Mouse (Mus musculus): Measurements from ENCODE around the gene St6gal1.
A peak's percentile ranks its signal among the peaks of the same experiment; 100 is the strongest.
"Not testable (repeated sequence)": the region's sequence is repeated elsewhere in the genome, so short reads cannot be mapped to it uniquely, and the experiment has no call there.

St6gal1 gene

GRCm38 (mm10) chr16:23224671-23225068 is at the start of gene St6gal1:
Gene St6gal1, plus strand, starts transcription at chr16:23224740.
- DNase-seq (ENCODE audit: low spot score) = peak; percentile 82

DNA sequence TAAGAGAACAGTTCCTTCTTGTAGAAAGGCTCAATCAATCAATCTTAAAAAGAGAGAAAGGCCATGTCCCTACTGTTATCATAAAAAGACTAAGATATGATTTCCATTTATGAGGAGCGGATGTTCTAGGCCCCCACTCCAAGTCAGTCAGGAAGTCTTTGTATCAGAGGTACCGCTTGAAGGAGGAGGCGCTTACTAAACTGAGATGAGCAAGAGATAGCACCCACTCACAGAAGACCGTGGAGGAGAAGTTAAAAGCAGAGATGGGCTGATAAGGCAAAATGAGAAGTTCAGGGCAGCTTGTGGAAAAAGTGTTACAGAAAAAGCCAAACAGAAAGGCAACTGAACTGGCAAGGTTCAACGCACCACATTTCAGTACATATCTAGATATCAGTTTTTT is 49.7 kb upstream of the St6gal1 start:
- no peak for DNase-seq (ENCODE audit: low spot score)

DNA sequence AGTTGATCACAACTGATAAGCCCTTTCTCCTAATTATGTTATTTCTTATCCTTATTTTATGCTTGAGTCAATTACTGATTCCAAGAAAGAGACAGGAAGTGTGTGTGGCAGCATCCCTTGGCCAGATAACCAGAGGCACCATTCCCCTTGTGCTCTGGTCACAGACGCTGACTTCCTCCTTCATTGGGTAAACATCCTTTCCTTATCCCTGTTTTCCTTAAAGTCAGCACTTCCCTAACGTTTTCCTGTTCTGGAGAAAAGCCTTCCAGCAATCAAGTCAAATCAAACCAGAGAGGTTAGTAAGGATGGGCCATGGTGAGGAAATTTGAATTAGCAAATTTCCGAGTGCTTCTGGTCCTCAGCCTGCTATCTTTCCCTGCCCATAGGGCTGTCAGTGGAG is 48.6 kb upstream of the St6gal1 start:
- DNase-seq (ENCODE audit: low spot score) = no peak

DNA sequence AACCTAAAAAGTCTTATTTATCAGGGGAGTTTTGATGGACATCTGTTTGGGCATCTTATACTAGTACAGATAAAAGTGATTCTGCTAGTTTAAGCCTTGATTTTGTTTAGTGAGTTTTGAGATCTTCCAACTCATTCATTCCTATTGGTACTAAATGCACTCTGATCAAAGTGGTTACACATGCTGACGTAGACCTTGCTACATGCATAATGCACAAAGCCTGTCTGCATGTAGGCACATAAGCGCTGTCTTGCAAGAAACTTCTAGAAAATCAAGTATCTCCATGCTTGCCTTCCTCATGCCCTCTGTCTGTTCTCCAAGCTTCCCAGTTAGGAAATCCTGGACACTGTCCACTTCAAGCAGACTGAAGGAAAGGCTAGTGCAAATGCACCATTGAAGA is 46.7 kb upstream of the St6gal1 start:
- DNase-seq (ENCODE audit: low spot score) = no peak

DNA sequence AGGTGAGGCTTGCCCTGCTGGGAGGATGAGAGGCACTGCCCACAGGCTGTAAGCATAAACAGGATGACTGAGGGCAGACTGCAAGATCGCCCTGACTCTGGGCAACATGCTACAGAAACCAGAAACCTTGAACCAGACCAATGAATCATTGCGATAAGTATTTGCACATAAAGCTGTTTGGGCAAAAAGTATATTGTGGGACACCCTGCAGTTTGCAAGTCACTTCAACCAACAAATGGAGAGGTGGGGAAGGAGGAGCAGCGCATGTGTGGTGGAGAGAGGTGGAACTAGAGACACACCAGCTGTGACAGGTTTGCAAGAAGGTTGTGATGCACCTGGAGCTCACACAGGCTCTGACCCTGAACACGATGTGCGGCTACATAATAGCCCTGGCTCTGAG is 45.7 kb upstream of the St6gal1 start:
- DNase-seq (ENCODE audit: low spot score) = no peak

- not testable (repeated sequence) for DNase-seq (ENCODE audit: low spot score)
These were observed 45.1 kb upstream of the St6gal1 start for GRCm38 (mm10) chr16:23179436-23179835.

DNA sequence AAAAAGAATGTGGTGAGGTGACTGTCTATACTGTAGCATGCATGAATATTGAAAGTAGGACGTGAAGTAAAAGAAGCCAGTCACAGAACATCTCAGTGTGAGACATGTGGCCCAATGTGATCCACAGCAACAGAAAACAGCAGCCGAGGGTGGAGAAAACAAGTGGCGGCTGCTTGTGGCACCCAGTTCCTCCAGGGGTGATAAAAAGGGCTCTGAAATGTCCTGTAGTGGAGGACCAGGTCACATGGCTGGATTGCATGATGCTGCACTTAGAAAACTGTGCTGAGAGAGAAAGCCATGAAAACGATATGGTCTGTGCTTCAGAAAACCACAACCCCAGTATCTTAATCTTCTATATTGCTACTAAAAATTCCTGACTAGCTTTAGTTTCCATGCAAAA is 43.5 kb upstream of the St6gal1 start:
- no peak for DNase-seq (ENCODE audit: low spot score)

GRCm38 (mm10) chr16:23181487-23181886 is 43.1 kb upstream of the St6gal1 start:
- no peak for DNase-seq (ENCODE audit: low spot score)

GRCm38 (mm10) chr16:23181942-23182597 is 42.5 kb upstream of the St6gal1 start:
- no peak for DNase-seq (ENCODE audit: low spot score)

GRCm38 (mm10) chr16:23185824-23186223 is 38.7 kb upstream of the St6gal1 start:
- DNase-seq (ENCODE audit: low spot score) = no peak

DNA sequence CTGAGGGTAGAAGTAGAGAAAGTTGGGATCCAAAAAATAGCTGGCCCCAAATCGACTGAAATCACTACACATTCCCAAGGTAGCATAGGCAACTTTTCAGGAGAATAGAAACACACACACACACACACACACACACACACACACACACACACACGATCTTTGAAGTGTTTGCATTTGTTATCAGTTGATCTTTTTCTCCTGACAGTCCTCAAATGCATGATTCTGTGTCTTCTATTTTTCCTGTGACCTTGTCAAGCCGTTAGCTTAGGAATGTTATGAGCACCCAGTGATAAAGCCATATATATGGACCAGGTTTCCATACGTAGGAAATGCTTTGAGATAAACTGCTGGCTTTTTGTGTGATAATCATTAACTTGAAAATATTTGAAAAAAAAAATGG is 38.1 kb upstream of the St6gal1 start:
- no peak for DNase-seq (ENCODE audit: low spot score)

DNA sequence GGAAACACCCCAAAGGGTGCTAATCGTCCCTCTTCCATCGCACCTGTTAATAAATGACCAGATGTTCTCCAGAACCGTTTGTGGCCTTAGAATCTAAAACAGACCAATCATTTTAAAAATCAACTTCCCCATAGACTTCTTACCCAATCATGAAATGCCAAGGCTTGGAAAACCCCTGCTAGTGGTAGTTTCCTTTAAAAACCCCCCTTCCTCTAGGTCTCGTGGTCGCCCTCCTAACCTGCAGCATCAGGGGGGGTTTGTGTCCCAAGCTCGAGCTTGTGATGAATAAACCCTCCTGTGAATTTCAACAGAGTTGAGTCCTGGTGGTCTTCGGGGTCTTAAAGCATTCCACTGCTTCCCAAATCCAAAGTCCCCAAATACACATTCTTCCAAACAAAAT is 36.6 kb upstream of the St6gal1 start:
- no peak for DNase-seq (ENCODE audit: low spot score)

DNA sequence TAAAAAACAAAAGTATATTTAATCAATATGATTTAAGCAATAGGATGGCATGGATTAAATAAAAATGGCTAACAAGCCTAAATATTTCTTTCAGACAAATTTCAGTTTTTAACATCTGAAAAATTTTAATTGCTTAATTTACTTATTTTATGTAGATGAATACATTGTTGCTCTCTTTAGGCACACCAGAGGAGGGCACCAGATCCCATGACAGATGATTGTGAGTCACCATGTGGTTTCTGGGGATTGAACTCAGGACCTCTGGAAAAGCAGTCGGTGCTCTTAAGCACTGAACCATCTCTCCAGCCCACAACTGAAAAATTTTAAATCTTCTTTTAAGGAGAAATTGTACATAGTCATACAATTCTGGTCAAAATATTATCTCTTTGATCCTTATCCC is 34.9 kb upstream of the St6gal1 start:
- DNase-seq (ENCODE audit: low spot score) = no peak

GRCm38 (mm10) chr16:23191560-23192242 is 32.8 kb upstream of the St6gal1 start:
- no peak for DNase-seq (ENCODE audit: low spot score)

- DNase-seq (ENCODE audit: low spot score) = no peak
These were observed 28.9 kb upstream of the St6gal1 start for GRCm38 (mm10) chr16:23195618-23196017.

- DNase-seq (ENCODE audit: low spot score) = no peak
These were observed 28.2 kb upstream of the St6gal1 start for GRCm38 (mm10) chr16:23196296-23196695.

DNA sequence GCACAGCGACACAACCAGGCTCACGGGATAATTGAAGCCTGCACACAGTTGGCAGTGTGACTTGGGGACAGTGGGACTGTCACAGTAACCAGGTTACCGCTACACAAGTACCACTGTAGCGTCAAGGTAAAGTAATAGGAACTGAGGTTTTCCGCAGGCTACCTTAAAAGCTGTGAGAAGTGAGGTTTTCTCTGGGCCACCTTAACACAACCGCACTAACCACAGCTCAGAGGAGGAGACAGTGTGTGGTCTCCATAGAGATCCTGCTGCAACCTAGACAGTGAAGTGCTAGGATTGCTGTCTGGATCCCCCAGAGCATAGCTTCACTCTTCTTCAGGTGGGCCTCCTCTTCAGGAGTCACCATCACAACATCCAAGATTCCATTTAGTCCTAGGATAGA is 27.7 kb upstream of the St6gal1 start:
- DNase-seq (ENCODE audit: low spot score) = no peak

- DNase-seq (ENCODE audit: low spot score) = no peak
These were observed 23.0 kb upstream of the St6gal1 start for GRCm38 (mm10) chr16:23201498-23201897.

- DNase-seq (ENCODE audit: low spot score) = no peak
These were observed 10.2 kb upstream of the St6gal1 start for GRCm38 (mm10) chr16:23214314-23214713.

DNA sequence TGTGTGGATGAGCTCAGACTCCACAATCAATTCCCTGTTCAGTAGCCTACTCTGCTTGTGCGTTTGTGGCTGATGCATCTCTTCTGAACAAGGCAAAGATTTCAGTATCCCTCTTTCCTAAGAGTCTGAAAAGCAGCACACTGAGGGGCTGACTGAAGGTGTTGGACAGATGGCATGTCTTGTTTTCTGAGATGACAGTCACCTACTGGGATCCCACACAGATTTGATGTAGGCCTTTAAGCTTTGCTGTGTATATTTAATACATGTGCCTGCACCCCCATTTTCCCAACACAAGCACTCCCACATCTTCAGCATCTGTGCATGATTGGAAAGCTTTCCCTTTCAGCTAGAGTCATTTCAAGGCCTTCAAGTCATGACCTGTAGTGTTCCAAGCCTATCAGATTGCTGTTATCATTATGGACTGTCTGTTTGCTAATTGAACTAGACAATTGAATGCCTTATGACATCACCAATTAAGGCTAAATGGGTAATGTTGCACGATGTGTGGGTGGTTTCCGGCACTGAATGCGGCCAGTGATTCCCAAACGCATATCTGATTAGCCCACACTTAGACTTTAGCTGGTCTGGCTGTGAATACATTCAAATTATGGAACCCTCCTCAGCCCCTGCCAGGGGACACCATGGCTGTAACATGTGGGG is 9.2 kb upstream of the St6gal1 start:
- no peak for DNase-seq (ENCODE audit: low spot score)

- no peak for DNase-seq (ENCODE audit: low spot score)
These were observed 8.2 kb upstream of the St6gal1 start for GRCm38 (mm10) chr16:23216366-23216765.

DNA sequence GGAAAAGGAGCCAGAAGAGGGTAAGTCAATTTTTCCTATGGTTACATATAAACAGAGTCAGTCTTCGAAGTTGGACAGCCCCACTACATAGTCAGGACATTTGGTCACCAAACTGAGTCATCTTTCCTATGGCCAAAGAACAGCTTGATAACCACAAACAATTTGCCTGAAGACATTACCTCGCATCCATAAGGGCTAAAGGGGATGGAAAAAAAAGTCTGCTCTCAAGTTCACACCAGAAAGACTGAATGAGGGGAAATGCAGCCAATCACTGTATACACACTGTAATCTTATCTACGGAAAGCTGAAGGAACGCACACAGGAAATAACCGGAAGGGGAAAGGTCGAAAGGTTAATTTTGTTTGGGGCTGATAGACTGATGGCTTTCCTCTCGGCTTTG is 6.2 kb upstream of the St6gal1 start:
- DNase-seq (ENCODE audit: low spot score) = no peak

DNA sequence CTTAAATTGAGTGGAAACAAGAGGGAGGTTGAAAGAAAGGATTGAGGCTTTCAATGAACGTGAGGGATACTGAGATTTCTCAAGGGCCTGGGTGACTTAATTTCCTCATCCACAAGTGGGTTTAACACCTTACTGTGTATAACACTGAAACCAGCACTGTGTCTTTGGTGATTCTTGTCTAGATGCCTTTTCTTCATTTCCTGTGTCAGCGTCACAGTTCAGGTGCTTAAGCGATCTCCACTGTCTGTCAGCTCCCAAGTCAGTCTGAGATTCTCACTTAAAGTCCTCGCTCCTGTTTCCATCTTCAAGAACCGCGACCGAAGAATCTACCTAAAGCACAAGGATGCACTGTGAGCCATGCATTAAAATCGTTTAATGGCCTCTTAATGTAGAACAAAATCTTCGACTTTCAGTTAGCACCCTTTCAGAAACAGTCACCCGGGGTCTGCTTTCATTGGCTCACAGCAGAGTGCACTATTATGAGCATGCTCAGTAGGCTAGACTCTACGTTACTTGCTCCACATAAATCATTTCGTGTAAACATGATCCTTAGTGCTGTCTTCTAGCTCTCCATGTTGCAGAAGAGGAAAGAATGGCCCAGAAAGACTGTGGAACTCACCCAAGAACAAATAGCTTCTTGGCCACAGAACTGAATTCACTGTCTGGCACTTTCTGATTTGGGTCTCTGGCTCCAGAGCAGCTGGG is 1.2 kb upstream of the St6gal1 start:
- DNase-seq (ENCODE audit: low spot score) = no peak
